Mouse (Mus musculus): ENCODE data around the gene Mindy4. TPM values are rescaled to one million over a fixed set of nuclear protein-coding genes. Genes with fewer than 3 reads are reported as not detected.

Gene Mindy4
- polyA plus RNA-seq, 1 experiment = not detected

GRCm38 (mm10) chr6:55332100-55332772 lies 129.1 kb downstream of the Mindy4 start:
- no peak for TF ChIP-seq GATA1 (IDR thresholded peaks at IDR 0.05; ENCODE audit: low read length)

DNA sequence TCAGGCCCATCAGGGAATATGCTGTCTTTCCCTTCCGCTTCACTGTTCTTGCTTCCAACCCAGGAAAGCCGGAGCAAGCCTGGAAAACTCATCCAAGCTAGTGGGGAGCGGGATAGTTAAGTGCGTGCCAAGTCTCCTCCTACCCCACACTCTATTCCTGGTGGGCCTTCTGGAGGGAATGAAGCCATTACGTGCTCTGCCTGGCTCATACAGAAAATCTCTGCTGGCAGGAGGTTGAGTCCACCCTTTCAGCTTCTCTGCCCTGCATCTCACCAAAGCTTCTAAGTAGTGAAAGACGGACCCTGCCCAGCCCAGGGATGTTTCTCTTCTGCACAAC lies 129.6 kb downstream of the Mindy4 start:
- no peak for TF ChIP-seq GATA1 (IDR thresholded peaks at IDR 0.05; ENCODE audit: low read length)

DNA sequence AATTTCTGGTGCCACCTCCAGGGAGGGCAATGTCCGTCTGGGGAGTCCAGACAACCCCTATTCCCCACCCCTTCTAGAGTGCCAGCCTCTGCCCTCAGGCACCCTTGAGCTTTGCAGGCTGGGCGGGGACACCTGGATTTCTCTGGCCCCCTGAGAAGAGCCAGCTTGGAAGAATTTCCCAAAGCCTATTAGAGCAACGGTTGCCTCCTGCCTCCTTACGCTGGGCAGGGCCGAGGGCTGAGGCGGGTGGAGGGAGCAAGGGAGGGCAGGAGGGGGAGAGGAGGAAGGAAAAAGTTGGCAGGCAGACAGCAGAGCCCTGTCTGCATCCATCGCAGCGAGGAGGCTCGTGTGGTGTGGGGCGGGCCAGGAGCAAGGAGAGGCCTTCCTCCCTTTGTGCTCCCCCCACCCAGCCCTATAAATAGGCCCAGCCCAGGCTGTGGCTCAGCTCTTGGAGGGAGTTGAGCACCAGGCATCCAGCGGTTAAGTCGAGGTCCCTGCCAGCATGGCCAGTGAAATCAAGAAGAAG lies 132.9 kb downstream of the Mindy4 start, which contains the start of gene Aqp1:
Gene Aqp1, plus strand, starts transcription at position 444 of the 526 bp plus-strand sequence.
- no peak for TF ChIP-seq GATA1 (IDR thresholded peaks at IDR 0.05; ENCODE audit: low read length)

GRCm38 (mm10) chr6:55337242-55337641 lies 134.1 kb downstream of the Mindy4 start:
- TF ChIP-seq GATA1 (IDR thresholded peaks at IDR 0.05; ENCODE audit: low read length) = no peak

- no peak for TF ChIP-seq GATA1 (IDR thresholded peaks at IDR 0.05; ENCODE audit: low read length)
Measured at GRCm38 (mm10) chr6:55338077-55338476, 134.9 kb downstream of the Mindy4 start.

GRCm38 (mm10) chr6:55338934-55339825 lies 136.0 kb downstream of the Mindy4 start:
- TF ChIP-seq GATA1 (IDR thresholded peaks at IDR 0.05; ENCODE audit: low read length) = no peak

DNA sequence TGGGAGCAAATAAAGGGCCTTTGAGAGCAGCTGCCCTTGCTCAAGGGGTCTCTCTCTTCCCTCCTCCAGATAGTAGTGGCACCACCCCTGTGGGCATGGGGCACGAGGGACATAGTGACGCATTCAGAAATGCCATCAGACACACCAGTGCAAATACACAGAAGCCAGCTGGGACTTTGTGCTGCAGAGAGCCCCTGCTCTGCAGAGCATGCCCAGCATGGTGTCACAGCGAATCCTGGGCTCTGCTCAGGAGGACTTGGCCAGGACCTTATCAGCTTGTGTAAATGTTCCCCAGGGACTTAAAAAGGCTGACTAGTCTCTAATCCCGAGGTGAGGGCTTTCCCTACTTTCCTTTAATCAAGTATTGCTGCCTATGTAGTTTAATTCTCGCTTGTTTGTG lies 138.5 kb downstream of the Mindy4 start:
- TF ChIP-seq GATA1 (IDR thresholded peaks at IDR 0.05; ENCODE audit: low read length) = no peak

- TF ChIP-seq GATA1 (IDR thresholded peaks at IDR 0.05; ENCODE audit: low read length) = no peak
Measured at GRCm38 (mm10) chr6:55342328-55342727, 139.1 kb downstream of the Mindy4 start.

DNA sequence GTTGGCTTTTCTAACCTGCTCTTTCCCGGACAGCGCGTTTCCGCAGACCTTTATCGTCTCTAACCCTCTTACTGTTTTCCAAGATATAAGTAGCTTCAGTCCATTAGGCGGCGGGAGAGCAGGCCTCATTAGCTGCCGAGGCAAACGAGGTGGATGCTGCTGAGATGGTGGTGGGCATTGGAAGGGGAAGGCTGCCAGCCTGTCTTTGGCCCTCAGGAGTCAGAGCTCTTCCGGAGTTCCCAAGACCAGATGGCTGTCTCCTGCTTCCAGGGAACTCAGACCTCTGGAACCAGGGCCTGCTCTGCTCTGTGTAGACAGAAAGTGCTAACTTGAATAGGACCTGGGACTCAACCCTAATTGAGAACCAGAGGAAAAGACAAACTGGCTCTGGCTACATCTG lies 140.3 kb downstream of the Mindy4 start:
- TF ChIP-seq GATA1 (IDR thresholded peaks at IDR 0.05; ENCODE audit: low read length) = no peak

DNA sequence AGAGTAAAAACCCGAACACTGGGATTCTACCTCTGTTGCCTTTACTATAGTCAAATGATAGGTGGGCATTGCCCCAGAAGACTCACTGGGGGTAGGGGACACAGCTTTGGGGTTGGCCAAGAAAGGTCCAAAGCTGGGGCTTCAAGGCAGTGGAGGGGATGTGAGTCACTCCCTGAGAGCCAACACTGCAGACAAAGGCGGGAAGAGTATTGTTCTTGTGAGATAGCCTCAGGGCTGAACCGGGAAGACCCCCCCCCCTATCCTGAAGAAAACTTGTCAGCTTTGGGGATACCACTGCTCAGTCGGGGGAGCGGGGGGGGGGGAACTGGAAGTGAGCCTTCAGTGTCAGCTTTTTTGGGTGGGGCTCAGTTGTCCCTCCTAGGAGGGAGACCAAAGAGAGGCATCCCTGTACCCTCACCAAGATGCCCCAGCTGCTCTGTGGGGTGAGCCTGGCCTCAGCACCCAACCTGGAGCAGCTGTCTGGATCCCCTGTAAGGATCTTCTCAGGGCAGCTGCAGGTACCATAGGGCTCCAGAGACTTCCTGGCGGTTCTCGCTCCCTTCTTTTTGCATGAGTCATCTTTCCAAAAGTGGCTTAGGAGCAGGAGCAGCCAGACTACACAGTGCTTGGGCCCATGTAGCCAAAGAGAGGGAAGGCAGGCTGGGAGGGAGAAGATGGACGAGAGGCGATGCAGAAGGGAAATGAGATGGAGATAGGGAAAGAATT lies 141.3 kb downstream of the Mindy4 start:
- TF ChIP-seq GATA1 (IDR thresholded peaks at IDR 0.05; ENCODE audit: low read length) = no peak

DNA sequence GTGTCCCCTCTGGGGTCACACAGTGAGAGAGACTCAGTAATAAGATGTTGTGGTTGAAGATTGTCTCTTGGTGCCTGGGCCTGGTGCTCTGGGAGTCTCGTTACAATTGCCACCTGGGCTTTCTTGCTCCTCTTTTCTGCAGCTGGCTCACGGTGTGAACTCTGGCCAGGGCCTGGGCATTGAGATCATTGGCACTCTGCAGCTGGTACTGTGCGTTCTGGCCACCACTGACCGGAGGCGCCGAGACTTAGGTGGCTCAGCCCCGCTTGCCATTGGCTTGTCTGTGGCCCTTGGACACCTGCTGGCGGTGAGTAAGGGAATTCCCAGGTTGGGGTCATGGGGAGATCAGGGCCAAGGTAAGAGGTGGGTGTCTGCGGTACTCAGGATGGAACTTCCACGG lies 142.1 kb downstream of the Mindy4 start:
- TF ChIP-seq GATA1 (IDR thresholded peaks at IDR 0.05; ENCODE audit: low read length) = no peak

GRCm38 (mm10) chr6:55346491-55346890 lies 143.3 kb downstream of the Mindy4 start:
- TF ChIP-seq GATA1 (IDR thresholded peaks at IDR 0.05; ENCODE audit: low read length) = no peak

DNA sequence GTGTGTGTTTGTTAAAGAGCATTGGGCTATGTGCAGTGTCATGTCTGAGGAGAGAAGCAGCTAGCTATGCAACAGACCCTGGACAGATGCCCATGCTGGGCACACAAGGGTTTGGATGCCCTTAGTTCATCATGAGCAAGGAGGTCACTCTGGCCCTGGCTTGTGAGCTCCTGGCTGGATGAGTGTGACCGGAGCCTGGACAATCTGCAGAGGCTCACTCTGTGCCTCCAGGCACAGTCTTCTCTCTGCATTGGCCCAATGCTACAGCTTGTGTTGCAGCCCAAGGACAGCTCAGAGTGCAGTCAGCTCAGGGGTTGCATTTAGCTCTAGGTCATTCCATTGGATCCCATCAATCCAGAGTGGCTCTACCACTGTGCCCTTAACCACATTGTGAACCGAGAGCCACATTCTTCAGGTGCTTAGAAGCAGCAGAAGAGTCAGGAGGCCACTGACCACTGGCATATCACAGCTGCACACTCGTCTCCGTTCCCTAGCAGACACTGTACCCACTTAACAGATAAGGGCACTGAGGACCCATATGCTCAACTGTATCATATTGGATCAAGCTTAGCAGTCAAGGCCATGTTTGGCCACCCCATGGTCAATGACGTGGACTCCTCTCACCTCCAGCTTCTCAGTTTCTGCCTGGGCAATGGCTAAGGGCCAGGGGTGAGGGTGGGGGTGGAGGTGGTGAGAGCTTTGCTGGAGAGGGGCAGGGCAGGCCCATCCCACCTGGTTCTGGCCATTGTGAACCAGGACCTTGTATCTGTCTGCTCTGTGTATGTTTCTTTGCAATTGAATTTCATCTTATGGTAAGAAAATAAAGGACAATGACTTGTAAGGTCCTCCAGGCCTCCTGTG lies 144.8 kb downstream of the Mindy4 start:
- no peak for TF ChIP-seq GATA1 (IDR thresholded peaks at IDR 0.05; ENCODE audit: low read length)

GRCm38 (mm10) chr6:55349231-55349630 lies 146.0 kb downstream of the Mindy4 start:
- TF ChIP-seq GATA1 (IDR thresholded peaks at IDR 0.05; ENCODE audit: low read length) = no peak

DNA sequence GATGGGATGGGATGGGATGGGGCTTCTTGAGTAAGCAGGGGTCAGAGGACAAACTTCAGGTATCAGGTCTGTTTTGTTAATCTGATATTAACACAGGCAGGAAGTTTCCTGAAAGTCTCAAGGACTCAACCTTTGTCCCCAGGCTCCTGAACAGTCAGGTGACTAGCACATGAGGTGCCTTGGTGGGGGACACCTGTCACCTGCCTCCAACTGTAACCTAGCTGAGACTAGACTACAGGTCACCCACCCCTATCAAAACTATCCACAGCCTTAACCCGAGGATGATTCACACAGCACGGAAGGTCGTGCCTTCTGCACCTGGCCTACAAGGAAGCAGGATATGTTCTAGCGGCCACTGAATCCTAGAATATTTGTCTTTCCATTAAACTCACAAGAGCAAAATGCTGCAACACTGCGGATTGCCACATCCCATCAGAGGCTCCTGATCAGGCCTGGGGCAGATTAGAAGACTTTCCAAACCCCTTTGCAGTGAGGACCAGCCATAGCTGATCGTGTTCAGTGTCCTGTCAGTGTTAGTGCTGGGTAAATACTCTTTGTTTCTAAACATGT lies 147.3 kb downstream of the Mindy4 start:
- TF ChIP-seq GATA1 (IDR thresholded peaks at IDR 0.05; ENCODE audit: low read length) = no peak
